Mouse (Mus musculus) megakaryocyte-erythroid progenitor cell, adult 5-6 weeks (primary cell): ENCODE data around the gene Rasa4. TPM values are rescaled to one million over a fixed set of nuclear protein-coding genes. Genes with fewer than 3 reads are reported as not detected.
"Not testable (repeated sequence)": the region's sequence is repeated elsewhere in the genome, so short reads cannot be mapped to it uniquely, and the experiment has no call there.

ENCODE experiments used
- ATAC-seq: replicated peaks from 2 replicates; pipeline ENCODE4 v1.8.0; 2016; ENCODE audit warnings: mild to moderate bottlenecking, inconsistent platforms; ENCODE audit not compliant: severe bottlenecking, poor library complexity, low FRiP score, low TSS enrichment
- total RNA-seq, 2 experiments: library from RNA; stranded (forward) in 1 of 2; stranded (reverse) in 1 of 2; fragments of 200-1000, 215-1000 nt in 1 of 2; fragments of >200 nt in 1 of 2; fragmentation: Nextera tagmentation in 1 of 2; gene quantifications; 2 replicates each; pipeline ENCODE4 v1.2.3; 2014 to 2017

Gene Rasa4
- total RNA-seq (2014; fragmentation: Nextera tagmentation): 3.9 and 5.2 TPM in 2 replicates
- total RNA-seq (2017): 1.7 and 2.1 TPM in 2 replicates

DNA sequence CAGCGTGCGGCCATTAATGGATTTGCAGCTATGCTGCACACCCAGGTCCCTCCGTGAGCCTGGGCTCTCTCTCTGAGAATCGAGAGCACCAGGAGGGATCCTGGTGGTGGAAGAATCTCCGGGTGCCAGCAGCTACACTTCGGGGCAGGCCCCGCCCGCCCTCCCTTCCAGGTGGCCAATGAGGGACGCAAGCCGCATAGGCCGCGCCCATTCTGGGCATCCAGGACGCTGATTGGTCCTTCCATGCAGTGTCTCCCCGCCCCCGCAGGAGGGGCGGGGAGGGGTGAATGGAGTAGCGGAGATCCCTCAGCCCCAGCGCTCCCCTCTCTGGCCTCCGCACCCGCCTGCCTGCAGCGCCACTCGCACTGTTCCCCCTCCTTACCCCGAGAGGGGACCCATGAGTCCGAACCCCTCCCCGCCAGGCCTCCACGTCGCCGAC, at the start of gene Rasa4:
Rasa4 (plus strand) TSS at position 248 of the 439 bp plus-strand sequence.
- peak; percentile 98 for ATAC-seq

DNA sequence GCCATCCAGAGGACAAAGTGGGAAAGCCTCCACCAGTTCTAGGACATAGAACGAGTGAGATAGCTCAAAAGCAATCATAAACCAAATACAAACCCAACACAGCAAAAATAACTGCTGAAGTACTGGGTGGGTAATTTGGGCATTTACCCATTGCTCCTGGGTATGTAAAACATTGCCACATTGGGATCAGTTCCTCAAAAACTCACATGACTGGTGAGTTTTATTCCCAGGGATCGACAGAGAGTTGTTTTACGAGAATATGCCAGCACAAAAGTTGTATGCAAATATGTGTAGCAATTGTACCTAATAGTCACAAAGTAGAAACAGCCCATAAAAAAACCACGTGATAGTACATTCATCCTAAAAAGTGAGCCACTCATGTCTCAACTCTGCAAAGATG, 48.8 kb upstream of the Rasa4 start:
- ATAC-seq: no peak

DNA sequence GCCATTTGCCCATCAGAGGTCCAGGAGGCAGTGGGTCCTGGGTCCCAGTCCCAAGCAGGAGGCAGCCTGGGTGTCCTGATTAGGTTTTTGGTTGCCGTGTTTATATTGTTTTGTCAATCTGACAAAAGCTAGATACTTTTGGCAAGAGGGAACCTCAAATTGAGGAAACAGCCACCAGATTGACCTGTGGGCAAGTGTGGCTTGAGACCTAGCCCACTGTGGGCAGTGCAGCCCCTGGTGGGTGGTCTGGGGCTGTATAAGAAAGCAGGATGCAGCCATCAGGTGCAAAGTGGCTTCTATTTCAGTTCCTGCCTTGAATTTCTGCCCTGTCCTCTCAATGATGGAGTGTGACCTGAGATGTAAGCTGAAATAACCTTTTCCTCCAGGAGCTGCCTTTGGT, 48.4 kb upstream of the Rasa4 start:
- no peak for ATAC-seq

DNA sequence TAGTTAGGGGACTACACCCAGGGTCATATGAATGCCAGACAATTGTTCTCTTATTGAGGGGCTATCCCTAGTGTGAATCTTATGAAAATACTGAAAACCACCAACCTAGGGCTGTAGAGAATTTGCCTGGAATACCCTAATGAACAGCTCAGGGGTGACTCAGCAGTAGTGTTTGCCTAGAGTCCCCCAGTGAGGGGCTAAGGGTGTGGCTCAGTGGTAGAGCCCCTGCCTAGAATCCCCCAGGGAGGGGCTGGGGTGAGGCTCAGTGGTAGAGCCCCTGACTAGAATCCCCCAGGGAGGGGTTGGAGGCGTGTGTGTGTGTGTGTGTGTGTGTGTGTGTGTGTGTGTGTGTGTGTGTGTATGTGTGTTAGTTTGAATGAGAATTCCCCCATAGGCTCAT, 47.0 kb upstream of the Rasa4 start:
- ATAC-seq: no peak

DNA sequence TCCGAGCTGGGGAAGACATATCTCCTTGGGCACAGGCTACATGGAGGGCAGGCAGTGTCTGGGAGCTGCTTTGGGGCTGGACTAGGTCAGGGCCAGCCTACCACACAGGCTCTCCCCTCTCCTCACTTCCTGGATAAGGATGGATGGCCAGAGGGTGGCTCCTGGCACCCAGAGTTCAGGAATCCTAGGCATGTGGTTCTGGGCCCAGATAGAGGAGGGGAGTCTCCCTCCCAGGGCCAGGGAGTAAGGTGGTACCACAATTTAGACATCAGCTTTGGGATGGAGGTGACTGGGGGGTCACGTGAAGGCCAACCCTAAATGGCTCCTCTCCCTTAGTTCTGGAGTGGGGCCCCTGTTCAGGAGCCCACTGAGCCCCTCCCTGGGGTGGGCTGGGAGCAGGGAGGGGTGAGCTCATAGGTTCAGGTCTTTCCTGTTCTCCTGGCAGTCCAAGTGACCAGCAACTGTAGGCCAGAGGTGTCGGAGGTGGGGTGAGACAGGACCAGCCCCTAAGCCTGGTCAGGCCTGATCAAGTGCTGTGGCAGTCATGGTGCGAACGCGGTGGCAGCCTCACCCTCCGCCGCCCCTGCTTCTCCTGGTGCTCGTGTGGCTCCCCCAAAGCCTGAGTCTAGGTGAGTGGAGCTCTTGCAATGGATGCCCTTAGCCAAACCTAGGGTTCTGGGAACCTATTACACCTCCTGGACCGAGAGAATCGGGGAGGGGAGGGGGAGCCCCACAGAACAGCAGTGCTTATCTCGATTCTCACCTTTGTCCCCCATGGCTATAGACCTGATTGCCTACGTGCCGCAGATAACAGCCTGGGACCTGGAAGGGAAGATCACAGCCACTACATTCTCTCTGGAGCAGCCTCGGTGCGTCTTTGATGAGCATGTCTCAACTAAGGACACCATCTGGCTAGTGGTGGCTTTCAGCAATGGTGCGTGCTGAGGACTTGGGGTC, 45.2 kb upstream of the Rasa4 start, which contains the start of gene Upk3b:
Upk3b (plus strand) TSS at position 239 of the 957 bp plus-strand sequence.
- ATAC-seq: no peak

DNA sequence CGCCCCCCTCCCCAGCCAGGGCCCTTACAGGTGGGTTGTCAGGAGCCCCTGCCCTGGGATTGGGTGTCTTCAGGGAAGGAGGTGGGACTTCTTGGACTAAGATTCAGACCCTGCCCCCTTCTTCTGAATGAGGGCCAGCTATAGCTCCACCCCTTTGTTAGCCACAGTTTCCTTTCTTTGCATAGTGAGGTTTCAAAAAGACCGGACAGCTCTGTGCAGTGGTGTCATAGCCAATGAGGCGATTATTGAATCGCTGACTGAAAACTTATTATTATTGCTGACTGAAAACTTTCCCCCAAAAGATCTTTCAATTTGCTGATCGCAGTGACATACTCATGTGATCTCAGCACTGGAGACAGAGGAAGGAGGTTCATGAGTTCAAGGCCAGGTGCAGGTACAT, 43.5 kb upstream of the Rasa4 start:
- no peak for ATAC-seq

DNA sequence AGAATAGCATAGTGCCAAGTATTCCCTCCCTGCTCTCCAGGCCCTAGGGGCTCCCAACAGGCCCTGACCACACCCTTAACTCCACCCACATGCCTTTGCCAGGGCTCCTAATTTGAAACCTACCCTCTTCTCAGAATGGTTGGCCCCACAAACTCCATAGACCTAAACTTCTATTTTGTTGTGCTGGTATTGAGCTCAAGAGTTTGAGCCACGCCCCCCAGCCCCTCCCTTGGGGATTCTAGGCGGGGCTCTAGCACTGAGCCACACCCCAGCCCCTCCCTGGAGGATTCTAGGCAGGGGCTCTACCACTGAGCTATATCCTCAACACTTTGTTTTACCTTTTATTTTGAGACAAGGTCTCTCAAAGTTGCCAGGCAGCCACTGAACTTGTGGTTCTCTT, 42.5 kb upstream of the Rasa4 start:
- no peak for ATAC-seq

DNA sequence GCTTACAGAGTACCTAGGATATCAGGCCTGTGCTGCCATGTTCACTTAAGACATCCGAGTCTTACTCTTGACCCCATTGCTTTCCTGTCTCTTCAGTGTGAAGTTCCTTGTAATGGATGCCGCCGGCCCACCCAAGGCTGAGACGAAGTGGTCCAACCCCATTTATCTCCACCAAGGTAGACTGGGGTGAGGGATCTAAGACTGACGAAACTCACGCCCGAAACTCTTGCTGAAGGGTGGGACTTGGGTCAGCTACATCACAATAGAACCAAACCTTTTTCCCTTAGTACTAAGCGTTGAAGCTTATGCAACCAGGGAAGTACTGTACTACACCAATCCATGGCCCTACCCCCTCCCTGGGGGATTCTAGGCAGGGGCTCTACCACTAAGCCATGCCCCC, 42.0 kb upstream of the Rasa4 start:
- ATAC-seq: no peak

DNA sequence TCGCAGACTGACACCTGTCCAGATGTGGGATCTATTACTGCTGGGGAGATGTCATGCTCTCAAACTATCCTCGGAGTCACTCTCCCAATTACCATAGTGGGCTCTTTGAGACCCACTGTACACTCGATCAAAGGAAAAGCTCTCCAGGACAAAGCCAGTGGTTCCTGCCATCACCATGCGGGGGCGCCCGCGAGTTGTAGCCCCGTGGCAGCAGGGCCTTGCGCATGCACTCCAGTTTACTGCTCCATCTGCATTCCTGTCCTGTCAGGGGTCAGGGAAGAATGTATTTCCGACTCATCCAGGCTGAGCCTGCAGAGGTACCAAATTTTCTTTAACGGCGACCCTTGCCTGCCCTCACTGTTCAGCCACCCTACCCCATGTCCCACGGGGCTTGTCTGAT, 38.9 kb upstream of the Rasa4 start:
- no peak for ATAC-seq

DNA sequence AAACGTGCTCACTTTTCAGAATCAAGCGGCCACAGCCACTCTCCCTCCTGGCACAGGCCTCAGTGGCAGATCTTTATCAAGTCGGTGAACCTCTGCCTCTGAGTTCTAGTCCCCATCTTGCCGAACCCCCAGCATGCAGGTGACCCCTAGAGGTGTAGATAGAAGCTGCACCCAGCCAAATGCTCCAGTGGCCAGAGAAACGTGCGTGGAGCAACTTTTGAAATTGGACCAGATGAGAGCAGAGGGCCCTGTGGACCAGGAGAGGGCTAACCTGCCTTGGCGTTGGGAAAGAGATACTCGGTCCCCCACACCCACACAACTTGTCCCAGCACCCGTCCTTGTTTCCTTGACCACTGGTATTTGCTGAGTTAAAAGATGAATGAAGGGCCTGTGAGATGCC, 38.3 kb upstream of the Rasa4 start:
- peak; percentile 28; the same call in 1 of the 2 replicates for ATAC-seq

DNA sequence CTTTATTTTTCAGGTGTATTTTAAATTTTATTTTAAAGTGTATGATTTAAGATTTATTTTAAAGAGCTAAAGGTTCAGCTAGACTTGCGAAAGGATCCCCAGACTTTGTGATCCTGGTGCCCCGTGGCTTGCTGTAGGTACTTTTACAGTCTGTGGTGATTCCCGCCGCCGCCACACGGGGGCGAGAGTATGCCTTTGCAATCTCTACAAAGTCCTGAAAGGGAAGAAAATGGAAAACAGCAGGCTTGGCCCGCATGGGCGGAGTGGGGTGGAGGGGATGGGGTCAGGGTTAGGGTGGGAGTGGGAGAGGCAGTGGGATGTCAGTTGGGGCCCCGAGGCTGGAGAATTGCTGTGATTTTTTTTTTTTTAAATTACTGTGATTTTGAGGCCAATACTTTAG, 37.7 kb upstream of the Rasa4 start:
- peak; percentile 69; the same call in 1 of the 2 replicates for ATAC-seq

DNA sequence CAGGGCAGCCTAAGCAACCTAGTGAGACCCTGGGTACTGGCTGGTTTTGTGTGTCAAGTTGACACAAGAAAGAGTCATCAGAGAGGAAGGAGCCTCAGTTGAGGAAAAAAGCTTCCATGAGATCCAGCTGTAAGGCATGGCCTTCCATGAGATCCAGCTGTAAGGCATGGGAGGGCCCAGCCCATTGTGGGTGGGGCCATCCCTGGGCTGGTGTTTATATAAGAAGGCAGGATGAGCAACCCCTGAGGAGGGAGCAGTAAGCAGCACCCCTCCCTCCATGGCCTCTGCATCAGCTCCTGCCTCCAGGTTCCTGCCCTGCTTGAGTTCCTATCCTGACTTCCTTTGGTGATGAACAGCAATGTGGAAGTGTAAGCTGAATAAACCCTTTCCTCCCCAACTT, 35.2 kb upstream of the Rasa4 start:
- not testable (repeated sequence) for ATAC-seq

DNA sequence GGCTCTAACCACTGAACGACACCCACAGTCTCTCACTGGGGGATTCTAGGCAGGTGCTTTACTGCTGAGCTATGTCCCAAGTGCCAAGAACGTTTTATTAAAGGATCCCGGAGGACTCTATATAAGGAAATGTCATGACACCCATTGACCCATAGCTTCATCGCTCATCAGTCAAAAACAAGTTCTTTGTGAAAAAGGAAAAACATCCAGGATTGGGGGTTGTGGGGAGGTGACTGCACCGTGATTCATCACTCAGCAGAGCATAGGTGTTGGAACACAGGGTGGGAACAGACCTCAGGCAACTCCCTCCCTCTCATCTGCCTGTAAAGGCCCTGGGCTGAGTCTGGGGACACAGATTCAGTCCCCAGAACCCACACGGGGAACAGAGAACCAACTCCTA, 33.8 kb upstream of the Rasa4 start:
- no peak for ATAC-seq

DNA sequence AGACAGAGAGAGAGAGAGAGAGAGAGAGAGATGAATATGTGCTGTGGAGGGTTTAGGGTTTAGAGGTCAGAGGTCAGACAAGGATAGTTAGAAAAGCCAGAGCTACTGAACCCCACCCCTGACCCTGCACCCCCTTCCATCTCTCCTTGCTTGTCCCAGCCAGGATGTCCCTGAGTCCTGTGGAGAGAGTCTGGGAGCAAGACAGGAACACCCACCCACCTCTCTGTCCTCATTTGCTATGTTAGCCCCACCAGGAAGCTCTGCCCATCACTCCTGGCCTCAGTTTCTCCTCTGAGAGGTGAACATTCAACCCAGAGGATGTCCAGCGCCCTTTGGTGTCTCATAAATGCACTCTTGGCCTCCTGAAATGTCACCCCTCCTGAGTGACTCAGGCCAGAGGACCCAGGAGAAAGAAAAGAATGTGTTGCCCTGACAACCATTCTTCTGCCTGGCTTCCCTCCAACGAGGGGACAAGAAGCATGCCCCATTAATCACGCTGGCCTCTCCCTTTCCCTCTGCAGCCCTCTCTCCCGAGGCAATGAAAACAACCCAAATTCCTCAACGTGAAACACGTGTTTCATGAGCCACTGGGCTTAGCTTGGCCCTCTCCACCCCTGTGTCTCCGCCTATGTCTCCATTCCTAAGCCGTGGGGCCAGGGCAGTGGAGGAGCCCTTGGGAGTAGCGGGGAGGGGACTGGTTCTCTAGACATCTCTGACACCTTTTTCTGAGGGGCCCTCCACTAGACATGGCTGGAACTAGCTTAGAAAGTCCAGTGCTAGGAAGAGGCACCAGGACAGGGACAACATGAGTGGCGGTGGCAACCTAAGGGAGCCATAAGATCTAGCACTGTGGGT, 32.3 kb upstream of the Rasa4 start:
- no peak for ATAC-seq

DNA sequence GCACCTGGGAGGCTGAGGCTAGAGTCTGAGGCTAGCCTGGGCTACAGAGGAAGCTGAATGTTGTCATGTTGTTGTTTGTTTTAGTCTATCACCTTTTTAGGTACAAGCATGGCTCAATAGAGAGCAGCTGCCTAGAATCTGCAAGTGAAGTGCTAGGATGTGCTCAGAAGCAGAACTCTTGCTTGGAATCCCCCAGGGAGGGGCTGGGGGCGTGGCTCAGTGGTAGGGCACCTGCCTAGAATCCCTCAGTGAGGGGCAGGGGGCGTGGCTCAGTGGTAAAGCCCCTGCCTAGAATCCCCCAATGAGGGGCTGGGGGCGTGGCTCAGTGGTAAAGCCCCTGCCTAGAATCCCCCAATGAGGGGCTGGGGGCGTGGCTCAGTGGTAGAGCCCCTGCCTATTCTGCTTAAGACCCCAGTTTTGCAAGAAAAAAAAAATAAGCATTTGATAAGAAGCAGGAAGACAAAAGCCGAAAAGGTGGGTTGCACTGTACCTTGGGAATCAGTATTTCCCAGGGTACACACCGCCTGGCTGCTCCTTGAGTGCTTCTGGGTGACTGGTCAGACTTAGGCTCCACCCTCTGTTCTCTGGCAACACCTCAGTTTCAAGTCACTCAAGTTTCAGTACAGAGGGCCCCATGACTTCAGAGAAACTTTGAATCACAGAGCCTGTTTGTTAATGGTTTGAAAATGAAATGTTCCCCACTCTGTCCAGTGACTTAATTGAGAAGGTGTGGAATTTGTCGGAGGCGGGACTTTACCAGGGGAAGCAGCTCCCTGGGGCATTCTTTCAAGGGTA, 30.7 kb upstream of the Rasa4 start:
- ATAC-seq: no peak

DNA sequence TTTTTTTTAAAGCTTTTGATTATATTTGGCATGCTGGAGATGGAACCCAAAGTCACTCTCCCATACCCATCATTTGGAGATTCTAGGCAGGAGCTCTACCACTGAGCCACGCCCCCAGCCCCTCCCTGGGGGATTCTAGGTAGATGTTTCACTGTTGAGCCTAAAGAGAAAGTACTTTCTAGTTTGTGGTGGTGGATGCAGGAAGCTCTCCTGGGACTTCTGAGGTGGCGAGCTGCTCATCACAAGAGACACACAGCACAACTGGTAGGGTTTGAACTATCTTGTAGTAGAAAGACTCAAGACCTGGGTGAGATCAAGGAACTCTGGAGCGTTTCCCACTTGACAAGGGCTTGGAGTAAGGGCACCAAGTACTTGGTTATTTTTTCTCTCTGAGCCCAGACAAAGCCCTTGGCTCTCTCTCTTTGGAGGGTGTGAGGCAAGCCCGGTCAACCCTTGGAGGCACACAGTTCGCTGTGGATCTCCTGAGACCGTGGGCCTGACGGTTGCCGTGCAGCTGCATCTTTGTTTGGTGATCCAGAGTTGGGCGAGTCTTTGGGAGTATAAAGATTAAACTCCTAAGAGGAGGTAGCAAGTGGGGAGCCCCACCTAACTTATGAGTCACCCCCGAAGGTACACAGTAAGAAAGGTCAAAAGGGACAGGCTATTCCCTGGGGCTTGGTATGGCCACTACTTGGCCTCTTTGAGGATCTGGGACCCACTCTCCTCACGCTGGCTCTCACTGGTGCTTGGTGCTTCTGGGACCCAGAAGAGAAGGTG, 29.2 kb upstream of the Rasa4 start, which contains the start of gene Upk3bl:
Upk3bl (plus strand) TSS at position 192 of the 777 bp plus-strand sequence.
- ATAC-seq: no peak

DNA sequence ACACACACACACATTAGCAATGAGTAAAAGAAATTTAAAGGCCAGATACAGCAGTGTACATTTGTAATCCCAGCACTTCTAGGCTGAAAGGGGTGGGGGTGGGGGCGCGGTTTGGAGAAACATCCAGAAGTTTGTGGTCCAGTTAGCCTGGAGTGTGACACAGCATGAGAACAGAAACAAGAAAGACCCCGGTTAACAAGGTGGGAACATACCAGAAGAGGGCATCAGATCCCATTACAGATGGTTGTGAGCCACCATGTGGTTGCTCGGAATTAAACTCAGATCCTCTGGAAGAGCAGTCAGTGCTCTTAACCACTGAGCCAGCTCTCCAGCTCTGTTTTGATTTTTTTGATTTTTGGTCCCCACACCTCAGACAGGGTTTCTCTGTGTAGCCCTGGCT, 27.7 kb upstream of the Rasa4 start:
- ATAC-seq: no peak

DNA sequence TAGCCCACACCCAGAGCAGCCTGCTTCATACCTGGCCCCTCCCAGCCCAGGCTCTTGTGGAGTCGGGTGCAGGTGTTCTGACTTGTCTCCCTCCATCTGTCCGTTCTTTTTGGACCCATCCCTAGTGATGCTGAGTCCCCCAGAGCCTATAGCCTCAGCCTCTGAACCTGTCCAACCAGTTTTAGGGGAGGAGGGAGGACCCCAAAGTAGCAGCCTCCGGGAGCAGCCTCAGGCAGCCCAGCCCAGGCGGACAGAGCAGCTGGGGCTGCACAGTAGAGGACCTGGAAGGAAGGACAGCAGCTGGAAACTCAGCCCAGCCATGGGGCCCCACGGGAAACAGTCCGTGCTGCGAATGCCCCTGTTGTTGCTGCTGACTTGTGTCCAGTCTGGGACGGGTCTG, 26.6 kb upstream of the Rasa4 start:
- no peak for ATAC-seq

DNA sequence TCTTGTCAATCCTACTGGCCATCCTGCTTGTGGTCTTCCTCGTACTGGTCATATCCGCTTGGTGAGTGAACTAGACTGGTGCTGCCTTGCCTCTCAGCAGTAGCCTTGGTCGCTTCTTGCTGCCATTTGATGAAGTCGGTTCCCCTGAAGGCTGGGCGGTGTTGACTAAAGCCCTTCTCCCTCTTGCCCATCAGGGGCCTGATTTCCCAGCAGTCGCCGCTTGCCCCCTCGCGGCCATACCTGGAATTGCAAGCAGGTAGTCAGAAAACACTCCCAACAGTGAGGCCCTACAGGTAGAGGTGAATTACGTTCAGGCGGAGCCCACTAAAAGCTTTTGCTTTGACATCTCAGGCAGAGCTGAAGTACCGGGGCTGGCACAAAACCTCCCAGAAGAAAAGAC, 22.1 kb upstream of the Rasa4 start:
- peak; percentile 71 for ATAC-seq
